Mouse (Mus musculus) hindlimb bud, embryonic 11.5 days (tissue): ENCODE measurements around the gene Lipe.

Experiments used
- DNase-seq: peaks from one replicate; pipeline ENCODE4 v3.0.0-alpha.2; 2012; ENCODE audit warnings: low read depth, low spot score; ENCODE audit errors: extremely low spot score

Lipe gene

DNA sequence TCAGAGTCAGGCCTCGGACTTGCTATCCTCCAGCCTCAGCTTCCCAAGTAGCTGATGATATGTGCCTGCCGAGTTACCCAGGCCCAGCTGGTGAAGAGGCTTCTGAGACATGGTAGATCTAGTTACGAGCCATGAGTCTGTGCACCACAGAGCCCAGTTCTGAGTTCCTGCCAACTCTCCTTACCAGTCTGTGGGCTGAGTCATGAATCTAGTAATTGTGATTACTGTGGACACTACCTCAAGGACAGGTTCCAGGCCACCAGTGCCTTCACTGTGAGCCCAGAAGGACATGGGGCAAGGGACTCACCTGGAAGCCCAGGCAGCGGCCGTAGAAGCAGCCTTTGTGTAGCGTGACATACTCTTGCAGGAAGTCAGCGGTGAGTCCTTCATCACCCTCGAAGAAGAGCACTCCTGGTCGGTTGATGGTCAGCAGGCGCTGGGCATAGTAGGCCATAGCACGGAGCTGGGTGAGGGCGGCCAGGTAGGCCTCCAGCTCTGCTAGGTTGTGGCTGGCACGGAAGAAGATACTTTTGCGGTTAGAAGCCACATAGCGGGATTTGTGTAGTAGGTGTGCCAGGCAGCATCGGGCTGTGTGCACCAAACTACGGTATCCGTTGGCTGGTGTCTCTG lies 10.6 kb downstream of the Lipe start:
- DNase-seq, result no peak

DNA sequence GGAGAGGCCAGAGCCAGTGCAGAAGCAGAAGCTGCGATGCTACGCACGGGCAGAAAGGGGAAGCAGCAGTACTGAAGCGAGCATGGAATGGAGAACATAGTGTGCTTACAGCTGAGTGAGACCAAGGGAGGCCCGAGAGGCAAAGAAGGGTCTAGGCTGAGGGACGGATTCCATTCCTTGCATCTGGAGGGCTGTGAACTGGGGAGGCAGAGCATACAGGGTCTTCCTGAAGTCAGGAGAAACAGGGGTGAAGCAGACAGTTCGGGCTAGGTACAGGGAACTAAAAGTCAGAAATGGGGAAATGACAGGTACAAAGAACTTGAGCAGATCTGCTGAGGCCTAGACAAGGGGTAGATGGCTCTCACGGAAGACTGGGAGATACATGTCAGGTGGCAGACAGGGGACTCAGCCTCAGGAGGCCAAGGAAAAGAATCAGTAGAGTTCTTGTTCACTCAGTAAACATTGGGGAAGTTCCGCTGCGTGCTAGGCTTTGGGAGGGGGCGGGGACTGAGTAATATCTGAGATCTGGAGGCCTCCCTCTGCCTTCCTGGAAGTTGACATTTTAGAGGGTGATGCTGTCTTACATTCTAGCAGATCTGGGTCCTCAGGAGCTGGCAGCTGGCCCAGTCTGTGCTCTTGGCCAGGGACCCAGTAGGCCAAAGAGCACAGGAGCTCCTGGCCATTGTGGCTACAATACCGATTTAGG lies 12.5 kb downstream of the Lipe start:
- no peak for DNase-seq

DNA sequence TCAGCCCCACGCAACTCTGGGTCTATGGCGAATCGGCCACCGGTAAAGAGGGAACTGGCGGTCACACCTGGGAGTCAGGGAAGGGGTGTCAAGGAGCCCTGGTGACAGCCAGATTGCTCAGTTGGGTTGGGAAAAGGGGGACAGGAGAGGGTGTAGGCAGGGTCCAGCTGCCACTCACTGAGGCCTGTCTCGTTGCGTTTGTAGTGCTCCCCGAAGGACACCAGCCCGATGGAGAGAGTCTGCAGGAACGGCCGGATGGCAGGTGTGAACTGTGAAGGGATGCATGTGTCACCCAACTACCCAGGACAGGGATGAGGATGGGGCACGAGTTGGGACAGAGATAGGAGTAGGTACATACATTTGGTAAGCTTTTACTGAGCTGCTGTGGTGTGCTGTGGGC lies 13.3 kb downstream of the Lipe start:
- DNase-seq, result no peak

DNA sequence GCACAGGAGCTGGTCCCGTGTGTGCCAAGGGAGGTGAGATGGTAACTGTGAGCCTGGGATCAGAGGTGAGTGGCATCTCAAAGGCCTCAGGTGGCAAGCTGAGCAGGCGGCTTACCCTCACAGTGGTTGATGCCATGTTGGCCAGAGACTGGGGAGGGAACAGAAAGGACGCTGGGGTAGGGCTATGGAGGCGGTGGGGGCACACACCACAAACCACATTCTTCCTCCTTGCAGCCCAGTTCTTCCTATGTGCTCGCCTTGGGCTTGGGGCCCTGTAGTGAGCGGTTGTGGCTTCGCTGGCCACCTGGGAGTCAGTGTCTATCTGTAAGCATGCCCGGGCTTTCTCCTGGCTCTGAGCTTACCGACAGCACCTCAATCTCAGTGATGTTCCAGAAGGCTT lies 13.7 kb downstream of the Lipe start:
- DNase-seq, result no peak

DNA sequence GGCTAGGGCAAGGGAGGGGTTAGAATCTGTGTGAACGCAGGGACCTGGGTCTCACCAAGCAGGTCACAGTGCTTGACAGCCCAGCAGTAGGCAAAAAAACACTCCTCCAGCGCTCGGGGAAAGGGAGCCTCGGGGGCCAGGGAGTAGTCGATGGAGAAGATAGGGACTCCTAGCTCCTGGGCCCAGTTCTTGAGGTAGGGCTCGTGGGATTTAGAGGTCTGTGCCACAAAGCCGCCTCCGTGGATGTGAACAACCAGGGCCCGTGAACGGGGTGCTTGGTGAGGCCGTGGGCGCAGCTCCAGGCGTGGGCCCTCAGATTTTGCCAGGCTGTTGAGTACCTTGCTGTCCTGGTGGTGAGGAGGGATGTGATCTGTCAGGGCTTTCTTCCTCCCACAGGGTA lies 14.2 kb downstream of the Lipe start:
- DNase-seq, result no peak

DNA sequence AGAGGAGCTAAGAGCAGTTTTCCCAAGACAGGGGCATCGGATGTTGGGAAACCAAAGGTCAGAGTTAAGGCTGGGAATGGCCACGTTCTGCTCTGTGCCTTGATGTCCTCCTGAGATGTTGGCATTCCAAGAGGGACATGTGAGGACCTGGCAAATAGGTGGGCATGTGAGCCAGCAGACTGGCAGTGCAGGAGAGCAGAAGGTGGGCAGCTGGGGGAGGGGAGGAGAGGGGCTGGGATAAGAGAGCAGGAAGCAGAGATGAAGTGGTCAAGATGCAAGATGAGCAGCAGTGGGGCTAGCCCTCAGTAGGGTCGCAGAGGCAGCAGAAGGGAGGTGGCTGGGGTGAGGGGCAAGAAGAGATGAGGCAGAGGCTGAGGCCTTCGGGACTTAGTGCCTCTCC lies 14.6 kb downstream of the Lipe start:
- no peak for DNase-seq

DNA sequence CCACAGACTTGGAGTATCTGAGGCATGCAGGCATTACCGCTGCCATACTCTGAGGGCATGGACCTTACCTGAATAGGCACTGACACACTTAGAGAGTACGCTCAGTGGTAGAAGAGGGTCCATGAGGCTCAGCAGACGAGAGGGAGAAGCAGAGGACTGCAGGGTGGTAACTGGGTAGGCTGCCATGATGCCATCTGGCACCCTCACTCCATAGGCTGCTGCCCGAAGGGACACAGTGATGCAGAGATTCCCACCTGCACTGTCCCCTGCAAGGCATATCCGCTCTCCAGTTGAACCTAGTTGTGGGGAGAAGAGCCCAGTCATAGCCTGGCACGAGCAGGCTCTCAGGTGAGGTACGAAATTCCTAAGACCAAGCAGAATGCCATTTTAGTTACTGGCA lies 15.1 kb downstream of the Lipe start:
- no peak for DNase-seq

DNA sequence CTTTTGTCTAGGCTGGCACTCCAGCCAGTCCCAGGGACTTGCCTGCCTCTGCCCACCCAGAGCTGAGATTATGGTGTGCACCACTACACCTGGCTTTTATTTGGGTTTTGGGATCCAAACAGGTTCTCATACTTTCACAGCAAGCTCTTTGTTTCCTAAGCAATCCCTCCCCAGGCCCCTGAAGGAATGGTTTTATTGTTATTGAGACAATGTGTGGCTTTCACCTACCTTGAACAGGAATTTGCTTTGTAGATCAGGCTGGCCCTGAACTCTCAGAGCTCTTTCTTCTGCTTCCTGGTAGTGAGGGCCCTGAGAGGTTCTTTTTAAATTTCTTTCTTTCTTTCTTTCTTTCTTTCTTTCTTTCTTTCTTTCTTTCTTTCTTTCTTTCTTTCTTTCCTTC lies 16.0 kb downstream of the Lipe start:
- no peak for DNase-seq

DNA sequence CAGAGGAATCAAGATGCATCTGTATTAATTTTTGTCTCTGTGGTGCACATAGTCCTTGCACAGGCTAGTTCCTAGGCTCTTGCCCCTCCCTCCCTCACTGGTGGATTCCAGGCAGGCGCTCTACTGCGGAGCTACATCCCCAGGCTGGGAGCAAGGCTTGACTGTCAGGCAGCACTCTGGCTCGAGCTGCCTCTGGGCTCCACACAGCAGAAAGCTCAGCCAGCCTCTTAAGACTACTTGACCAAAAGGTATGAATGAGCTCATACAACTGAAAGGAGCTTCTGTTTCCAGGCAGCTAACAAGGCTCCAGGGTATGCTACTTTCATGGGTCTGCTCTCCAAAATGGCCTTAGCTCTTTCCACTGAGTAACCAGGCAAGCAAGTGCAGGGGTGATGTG lies 17.2 kb downstream of the Lipe start:
- no peak for DNase-seq

DNA sequence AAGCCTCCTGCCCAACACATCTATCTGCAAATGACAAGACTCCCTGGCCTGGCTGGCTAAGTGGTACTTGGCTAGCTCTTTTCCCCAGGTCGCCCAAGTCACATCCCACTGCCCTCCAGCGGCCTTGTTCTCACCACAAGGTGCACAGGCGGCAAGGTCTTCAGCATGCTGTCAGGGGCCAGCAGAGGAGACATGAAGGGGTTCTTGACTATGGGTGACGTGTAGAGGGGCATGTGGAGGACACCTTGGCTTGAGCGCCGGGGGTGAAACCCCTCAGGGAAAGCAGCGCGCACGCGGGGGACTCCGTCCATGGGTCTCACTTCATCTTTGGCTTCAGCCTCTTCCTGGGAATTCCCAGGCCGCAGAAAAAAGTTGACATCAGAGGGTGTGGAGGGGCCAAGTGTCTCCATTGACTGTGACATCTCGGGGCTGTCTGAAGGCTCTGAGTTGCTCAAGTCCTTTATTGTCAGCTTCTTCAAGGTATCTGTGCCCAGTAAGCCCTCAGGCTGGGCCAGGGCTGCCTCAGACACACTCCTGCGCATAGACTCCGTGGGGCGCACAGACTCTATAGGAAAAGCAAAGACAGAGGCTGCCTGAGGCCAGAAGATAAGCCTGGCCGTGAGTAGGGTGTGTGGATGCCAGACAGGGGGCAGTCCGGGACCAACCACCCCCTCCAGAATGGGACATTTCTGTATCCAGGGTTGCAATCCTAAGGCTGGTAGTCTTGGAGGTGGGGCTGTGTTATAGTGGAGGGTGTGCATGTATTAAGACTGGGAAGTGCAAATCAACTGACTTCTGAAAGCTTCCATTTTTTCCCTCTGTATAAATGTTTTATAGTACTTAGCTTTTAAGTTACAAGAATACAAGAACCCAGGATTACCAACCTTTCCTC lies 17.9 kb downstream of the Lipe start:
- no peak for DNase-seq

DNA sequence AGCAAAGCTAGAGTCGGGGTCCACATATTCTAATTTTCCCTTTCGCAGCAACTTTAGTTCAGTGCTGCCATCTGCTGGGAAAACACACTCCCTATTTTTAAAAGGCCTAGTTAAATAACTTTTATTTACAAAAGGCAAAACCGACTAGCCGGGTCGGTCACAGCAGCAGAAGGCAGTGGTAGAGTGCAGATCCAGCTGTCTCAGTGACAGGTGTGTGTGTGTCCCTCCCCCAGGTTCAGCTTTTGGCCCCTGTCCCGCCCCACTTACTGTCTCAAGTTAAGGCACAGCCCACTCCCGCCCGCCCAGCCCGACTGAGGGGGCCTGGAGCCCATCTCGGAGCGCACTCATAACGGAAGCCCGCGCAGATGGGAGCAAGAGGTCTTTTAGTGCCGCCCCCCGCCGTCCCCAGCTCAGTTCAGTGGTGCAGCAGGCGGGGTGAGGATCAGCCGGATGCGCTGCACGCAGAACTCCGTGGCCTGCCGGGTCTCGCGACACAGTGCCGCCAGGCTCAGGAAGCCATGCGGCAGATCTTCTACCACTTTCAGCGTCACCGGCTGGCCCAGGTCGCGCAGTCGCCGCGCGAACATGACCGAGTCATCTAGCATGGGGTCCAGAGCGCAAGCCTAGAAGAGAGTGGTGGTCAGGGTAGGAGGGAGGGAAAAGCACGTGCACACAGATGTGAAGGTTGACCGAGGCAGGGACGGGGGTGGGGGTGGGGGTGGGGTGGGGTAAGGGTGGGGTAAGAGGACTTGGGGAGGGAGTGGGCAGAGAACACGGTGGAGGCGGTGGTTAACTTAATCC lies 18.8 kb downstream of the Lipe start:
- DNase-seq, result no peak

DNA sequence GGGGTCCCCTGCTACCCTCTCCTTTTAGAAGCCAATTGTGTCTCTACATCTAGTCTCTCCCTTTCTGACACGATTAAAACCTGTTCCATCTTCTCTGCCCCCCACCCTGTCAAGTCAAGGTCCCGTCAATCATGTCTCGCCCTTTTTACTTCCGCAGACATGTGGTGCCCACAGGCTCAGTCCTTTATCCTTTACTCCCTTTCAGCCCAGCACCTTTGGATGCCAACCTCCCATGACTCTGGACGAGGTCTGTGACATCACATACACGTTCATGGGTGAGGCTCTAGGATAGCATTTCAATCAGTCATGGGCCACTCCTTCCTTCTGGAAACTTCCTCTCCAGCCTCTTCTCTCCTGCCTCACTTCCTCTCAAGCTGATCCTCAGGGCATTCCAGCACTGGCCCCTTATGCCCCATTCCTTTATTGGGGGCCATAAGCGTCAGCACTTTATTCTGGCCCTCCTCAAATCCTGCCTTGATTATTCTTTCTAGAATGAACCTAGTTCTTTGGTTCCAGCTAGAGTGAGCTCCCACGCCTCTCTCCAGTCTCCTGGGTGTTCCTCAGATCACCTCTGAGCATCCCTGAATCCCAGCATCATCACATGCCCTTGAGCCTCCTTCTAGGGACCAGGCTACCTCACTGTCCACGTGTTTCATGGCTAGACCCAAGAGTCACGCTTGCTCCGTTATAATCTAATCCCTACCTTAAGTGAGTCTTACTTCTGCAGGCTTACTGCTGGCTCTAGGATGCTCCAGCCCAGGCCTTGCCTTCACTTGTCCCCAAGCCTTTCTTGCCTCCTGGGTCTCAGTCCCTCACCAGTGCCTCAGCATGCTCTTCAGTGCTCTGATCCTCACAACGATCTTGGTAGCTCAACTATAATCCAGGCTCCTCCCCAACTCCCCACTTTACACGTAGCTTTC lies 20.1 kb downstream of the Lipe start:
- no peak for DNase-seq

DNA sequence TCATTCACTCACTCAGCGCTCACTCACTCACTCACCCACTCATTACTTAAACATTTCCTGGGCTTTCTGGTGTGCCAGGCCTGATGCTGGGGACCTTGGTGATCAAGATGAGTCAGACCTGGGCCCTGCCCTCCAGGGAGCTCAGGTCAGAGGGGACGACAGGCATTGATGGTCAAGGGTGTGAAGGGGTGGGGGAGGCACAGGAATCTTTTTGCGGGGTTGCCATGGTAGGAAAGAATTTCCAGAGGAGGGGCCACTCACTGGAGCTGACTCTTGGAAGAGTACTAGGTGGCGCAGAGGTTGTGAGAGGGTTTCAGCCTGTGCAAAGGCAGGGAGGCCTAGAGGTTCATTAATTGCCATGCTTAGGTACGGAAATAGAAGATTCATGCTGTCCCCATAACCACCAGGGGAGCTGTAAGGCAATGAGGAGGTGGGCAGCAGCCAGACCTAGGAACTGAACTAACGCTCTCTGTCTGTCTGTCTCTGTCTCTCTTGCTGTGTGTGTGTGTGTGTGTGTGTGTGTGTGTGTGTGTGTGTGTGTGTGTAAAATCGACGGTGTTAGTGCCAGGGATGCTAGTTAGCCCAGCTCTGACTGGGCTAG lies 21.3 kb downstream of the Lipe start:
- DNase-seq, result no peak

DNA sequence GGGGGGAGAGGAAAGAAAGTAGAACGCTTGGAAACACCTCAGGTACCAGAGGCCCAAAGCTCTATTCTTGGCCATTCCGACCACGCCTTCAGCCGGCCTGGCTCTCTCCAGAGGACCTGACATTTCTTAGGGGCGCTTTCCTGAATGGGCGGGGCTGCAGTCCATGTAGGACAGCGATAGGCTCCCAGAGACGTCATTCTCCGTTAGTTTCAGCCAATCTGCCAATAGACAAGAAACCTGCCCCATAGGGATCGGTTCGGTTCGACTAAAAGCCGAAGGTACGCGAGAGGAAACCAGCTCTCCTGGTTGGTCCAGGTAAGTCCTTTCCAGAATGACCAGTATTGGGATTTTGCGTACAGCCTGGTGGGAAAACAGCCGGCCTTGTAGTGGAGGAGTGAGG lies 22.0 kb downstream of the Lipe start:
- DNase-seq, result no peak

DNA sequence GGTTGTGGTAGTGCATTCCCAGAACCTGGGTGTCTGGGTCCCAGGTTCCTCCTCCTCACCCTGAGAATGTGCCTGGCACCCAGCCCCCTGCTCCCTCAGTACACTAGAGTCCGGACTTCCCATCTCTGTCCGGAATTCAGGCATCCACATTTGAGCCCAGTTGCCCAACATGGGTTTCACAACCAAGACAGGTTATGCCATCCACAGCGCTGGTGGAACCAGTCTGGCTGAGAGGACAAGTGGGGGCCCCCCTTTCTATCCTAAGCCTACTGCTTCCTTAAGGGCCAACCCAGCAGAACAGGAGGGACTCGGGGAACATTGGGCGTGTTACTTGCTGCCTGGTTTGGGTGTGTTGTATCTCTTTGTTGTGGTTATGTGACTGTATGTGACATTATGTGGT lies 26.1 kb downstream of the Lipe start:
- no peak for DNase-seq

DNA sequence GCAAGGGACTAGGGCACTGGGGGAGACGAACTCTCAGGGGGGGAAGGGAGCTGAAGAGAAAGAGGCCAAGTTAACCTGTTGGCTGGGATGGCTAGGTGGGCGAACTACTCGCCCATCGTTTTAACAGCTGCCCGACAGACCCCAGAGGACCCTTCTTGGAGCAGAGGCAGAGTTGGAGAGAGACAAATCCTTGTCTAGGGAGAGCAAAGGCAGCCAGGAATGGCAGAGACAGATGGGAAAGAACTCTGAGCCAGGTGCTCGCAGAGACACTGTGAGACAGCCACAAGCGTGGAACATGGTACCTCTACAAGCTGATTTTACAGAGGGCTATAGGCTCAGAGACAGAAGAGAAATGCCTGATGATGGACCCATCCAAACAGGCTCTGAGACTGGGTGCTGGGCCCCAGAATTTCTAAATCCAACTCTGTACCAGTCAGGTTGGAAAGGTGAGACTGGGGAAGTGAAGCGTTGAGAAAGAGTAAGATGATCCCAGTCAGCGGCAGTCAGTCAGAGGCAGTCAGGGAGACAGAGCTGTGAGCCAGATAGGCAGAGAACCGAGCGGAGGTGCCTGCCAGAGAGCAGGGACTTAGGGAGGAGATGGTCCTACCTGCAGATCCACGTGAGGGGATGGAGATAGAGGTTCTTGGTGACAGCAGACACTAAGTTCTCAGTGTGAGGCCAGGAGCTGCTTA lies 29.3 kb downstream of the Lipe start, which contains the start of gene Cnfn:
TSS of gene Cnfn (minus strand) at position 667 of the 692 bp plus-strand sequence.
- DNase-seq, result no peak

DNA sequence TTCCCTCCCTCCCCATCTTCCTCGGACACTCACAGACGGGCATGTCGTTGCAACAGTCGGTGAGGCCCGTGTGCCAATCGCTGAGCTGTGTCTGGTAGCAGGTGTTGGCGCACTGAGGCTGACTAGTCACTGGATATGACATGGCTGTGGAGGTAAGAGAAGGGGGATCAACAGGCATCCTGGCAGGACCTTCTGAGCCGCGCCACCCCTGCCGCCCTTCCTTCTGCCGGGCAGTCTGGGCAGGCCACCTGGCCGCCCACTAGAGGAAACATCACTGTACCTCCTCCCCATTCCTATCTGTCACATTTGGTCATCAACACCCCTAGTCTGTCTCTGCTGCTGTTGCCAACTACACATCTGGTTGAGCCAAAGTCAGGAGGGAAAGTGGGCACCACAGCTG lies 30.2 kb downstream of the Lipe start:
- no peak for DNase-seq

DNA sequence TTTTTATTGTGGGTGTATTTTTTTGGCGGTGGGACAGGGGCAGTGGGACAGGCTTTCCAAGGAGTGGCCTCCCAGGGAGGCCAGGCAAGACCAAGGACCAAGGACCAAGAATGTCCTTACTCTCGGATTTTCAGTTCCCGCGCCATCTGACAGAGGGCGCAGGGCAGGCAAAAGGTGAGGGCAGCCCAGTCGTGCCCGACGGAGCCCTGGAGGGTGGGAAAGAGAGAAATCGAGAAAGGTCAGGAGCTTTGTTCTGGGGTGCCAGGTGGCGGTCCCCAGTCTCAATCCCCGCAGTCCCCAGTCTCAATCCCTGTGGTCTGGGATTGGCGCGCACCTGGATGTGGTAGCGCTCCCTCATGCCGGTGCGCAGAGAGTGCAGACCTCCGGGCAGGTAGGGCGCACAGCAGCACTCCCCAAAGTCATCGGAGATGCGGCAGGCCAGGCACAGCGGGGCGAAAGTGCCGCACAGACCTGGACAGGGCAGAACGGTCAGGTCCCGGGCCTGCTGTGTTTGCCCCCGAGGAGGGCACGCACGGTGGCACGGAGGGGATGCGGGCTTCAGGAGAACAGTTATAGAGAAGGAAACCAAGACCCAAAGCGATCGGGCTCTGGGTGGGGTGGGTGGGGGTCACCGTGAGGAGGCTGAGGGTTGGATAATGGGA lies 30.7 kb downstream of the Lipe start:
- no peak for DNase-seq
